9 mouse cellular contexts compared by ENCODE assay signal in the genomic region with DNA sequence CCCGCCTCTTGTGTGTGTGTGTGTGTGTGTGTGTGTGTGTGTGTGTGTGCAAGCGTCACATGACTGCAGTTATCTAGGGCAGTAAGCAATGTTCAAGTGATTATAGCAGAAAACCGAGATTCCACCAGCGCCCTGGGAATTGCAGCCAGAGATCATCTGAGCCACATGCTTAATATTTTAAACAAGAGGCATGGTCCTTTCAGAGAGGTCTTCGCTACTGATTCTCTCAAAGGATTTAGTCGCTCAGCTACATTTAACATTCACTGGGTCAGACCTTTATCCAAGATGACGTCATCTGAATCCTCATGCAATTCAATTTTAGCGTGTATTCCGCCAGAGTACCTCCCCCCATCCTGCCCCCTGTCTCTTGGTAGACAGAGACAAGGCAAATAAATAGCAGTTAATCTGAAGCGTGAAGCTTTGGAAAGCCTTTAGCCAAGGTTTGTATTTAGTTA.
DNase-seq lines count a peak whose midpoint lies in the region; ATAC-seq lines count a peak whose summit lies in the region.
"Had no signal": no experiment of that assay in that cellular context is flagged by ENCODE, and none has a peak within 500 bp of the region (broad histone marks: within the 10 kb centered on the region; RNA-seq: fewer than 3 reads in every experiment).

No protein-coding gene starts in this region.

- ATAC-seq in lung, embryonic 16.5 days (ENCODE audit: low read depth): no peak
- peak; percentile 57 for ATAC-seq in embryonic facial prominence, embryonic 15.5 days (ENCODE audit: insufficient number of reproducible peaks, low FRiP score, low TSS enrichment, low read depth)
- ATAC-seq in hindbrain, embryonic 12.5 days (ENCODE audit: low FRiP score): peak; percentile 86
- ATAC-seq in midbrain, embryonic 14.5 days (ENCODE audit: low FRiP score, low TSS enrichment): peak; percentile 81
- no peak for ATAC-seq in erythroid progenitor cell, adult 5-6 weeks (replicated peaks; ENCODE audit: low FRiP score, poor library complexity, severe bottlenecking)

- H3K4me2 ChIP-seq in lung, embryonic 16.5 days (ENCODE audit: low read depth, low read length): peak overlapping the region; percentile 21; the same call in 1 of the 2 replicates
- H3K4me2 ChIP-seq in embryonic facial prominence, embryonic 15.5 days (replicated peaks): peak overlapping the region; percentile 28
- peak overlapping the region; percentile 53 for H3K4me2 ChIP-seq in hindbrain, embryonic 12.5 days (replicated peaks)
- peak overlapping the region; percentile 57 for H3K4me2 ChIP-seq in midbrain, embryonic 14.5 days (ENCODE audit: low read length)

- H3K4me3 ChIP-seq in lung, embryonic 16.5 days (ENCODE audit: low read length): no peak overlapping the region
- peak overlapping the region; percentile 7; the same call in 1 of the 2 replicates for H3K4me3 ChIP-seq in embryonic facial prominence, embryonic 15.5 days (replicated peaks)
- peak overlapping the region; percentile 17 for H3K4me3 ChIP-seq in hindbrain, embryonic 12.5 days
- peak overlapping the region; percentile 23 for H3K4me3 ChIP-seq in midbrain, embryonic 14.5 days (replicated peaks; ENCODE audit: low read depth, low read length)
- H3K4me3 ChIP-seq: myocyte had no signal

- 42% methylated on average over 10 of the region's 10 CpGs for WGBS in lung, embryonic 16.5 days
- 35% methylated on average over 10 of the region's 10 CpGs for WGBS in embryonic facial prominence, embryonic 15.5 days
- 32% methylated on average over 10 of the region's 10 CpGs for WGBS in hindbrain, embryonic 12.5 days
- WGBS in midbrain, embryonic 14.5 days: 12% methylated on average over 10 of the region's 10 CpGs

- no peaks in the 10 kb centered on the region for H3K36me3 ChIP-seq in lung, embryonic 16.5 days (ENCODE audit: control insufficient read depth, insufficient read depth, low read length)
- no peaks in the 10 kb centered on the region for H3K36me3 ChIP-seq in embryonic facial prominence, embryonic 15.5 days
- H3K36me3 ChIP-seq in hindbrain, embryonic 12.5 days: no peaks in the 10 kb centered on the region
- no peaks in the 10 kb centered on the region for H3K36me3 ChIP-seq in midbrain, embryonic 14.5 days (ENCODE audit: control insufficient read depth, insufficient read depth, low read length)

- no peak overlapping the region for H3K27ac ChIP-seq in lung, embryonic 16.5 days (ENCODE audit: low read length)
- peak overlapping the region; percentile 39 for H3K27ac ChIP-seq in embryonic facial prominence, embryonic 15.5 days (replicated peaks)
- H3K27ac ChIP-seq in hindbrain, embryonic 12.5 days: peak overlapping the region; percentile 87
- peak overlapping the region; percentile 94 for H3K27ac ChIP-seq in midbrain, embryonic 14.5 days (replicated peaks; ENCODE audit: low read depth, low read length)

- H3K27me3 ChIP-seq in lung, embryonic 16.5 days (ENCODE audit: control insufficient read depth, insufficient read depth, low read depth, low read length): no peaks in the 10 kb centered on the region
- no peaks in the 10 kb centered on the region for H3K27me3 ChIP-seq in embryonic facial prominence, embryonic 15.5 days
- H3K27me3 ChIP-seq in hindbrain, embryonic 12.5 days: no peaks in the 10 kb centered on the region
- H3K27me3 ChIP-seq in midbrain, embryonic 14.5 days (ENCODE audit: control insufficient read depth, insufficient read depth, low read length): no peaks in the 10 kb centered on the region

- H3K9ac ChIP-seq in lung, embryonic 16.5 days (ENCODE audit: low read length): no peak overlapping the region
- no peak overlapping the region for H3K9ac ChIP-seq in embryonic facial prominence, embryonic 15.5 days
- 0 out of 2 replicates have a peak overlapping the region, but pooled peaks have one; percentile 2 for H3K9ac ChIP-seq in hindbrain, embryonic 12.5 days
- peak overlapping the region; percentile 41; the same call in 1 of the 2 replicates for H3K9ac ChIP-seq in midbrain, embryonic 14.5 days (replicated peaks; ENCODE audit: low read length)

- no peaks in the 10 kb centered on the region for H3K4me1 ChIP-seq in lung, embryonic 16.5 days (replicated peaks; ENCODE audit: control insufficient read depth, insufficient read depth, low read length)
- no peaks in the 10 kb centered on the region for H3K4me1 ChIP-seq in embryonic facial prominence, embryonic 15.5 days
- peaks cover 13% of the 10 kb centered on the region for H3K4me1 ChIP-seq in hindbrain, embryonic 12.5 days
- peaks cover 14% of the 10 kb centered on the region for H3K4me1 ChIP-seq in midbrain, embryonic 14.5 days (ENCODE audit: control insufficient read depth, insufficient read depth, low read length)

- H3K9me3 ChIP-seq in lung, embryonic 16.5 days (ENCODE audit: control insufficient read depth, low read length): no peaks in the 10 kb centered on the region
- no peaks in the 10 kb centered on the region for H3K9me3 ChIP-seq in embryonic facial prominence, embryonic 15.5 days (replicated peaks)
- H3K9me3 ChIP-seq in hindbrain, embryonic 12.5 days (replicated peaks): no peaks in the 10 kb centered on the region
- H3K9me3 ChIP-seq in midbrain, embryonic 14.5 days (ENCODE audit: control insufficient read depth, low read length): 0 out of 2 replicates have a peak, but pooled peaks cover 5% of the 10 kb centered on the region

- DNase-seq in lung, postnatal 14 days: no peak
- DNase-seq in midbrain, embryonic 14.5 days: peak; percentile 81
- DNase-seq in adrenal gland, adult (ENCODE audit: inconsistent age in 2 of 2, low spot score in 1 of 2): no peak
- no peak for DNase-seq in ovary, adult 18-20 months (ENCODE audit: low spot score)

Comparison
In these comparisons a context has a peak if more than half of its experiments do, and no peak if none do; other contexts are left out.
1. ATAC-seq: peak in embryonic facial prominence, embryonic 15.5 days (single experiment), hindbrain, embryonic 12.5 days (single experiment) and midbrain, embryonic 14.5 days (single experiment); none in lung, embryonic 16.5 days (single experiment) and erythroid progenitor cell, adult 5-6 weeks (single experiment).
2. H3K9ac ChIP-seq: peak in hindbrain, embryonic 12.5 days (single experiment) and midbrain, embryonic 14.5 days (single experiment); none in lung, embryonic 16.5 days (single experiment) and embryonic facial prominence, embryonic 15.5 days (single experiment).
3. Peak in every context shown above with its lines, with median percentiles within 50 percentile points of each other: H3K4me2 ChIP-seq.